ENCODE assay signal across 14 mouse cellular contexts in the genomic region with DNA sequence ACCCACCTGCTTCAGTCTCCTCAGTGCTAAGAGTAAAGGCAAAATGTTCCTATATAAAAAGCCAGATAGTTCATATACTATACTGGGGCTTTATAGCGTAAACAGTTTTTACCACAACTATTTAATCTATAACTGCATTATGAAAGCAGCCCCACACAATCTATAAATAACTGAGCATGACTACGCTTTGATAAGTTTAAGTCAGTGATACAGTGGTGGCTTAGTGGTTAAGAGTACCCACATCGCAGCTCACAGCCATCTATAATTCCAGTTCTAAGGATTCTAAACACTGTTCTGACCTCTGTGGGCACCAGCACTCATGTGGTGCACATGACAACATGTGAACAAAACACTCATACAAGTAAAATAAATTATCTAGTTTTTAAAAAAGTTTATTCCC.
"Had no signal": no experiment of that assay in that cellular context is flagged by ENCODE, and none has a peak within 500 bp of the region (broad histone marks: within the 10 kb centered on the region; RNA-seq: fewer than 3 reads in every experiment).

No protein-coding gene starts in this region.

- H3K27me3 ChIP-seq: limb, embryonic 12.5 days; lung, embryonic 15.5 days; neural tube, embryonic 15.5 days had no signal

- H3K4me3 ChIP-seq: layer of hippocampus, adult 2 months; limb, embryonic 12.5 days; lung, embryonic 15.5 days; myocyte; neural tube, embryonic 15.5 days had no signal

- H3K27ac ChIP-seq: layer of hippocampus, adult 2 months; limb, embryonic 12.5 days; lung, embryonic 15.5 days; neural tube, embryonic 15.5 days; stomach, postnatal 0 days had no signal

- H3K9me3 ChIP-seq: limb, embryonic 12.5 days; lung, embryonic 15.5 days; neural tube, embryonic 15.5 days had no signal

- ATAC-seq: intestine, embryonic 16.5 days had no signal

- H3K4me1 ChIP-seq: limb, embryonic 12.5 days; lung, embryonic 15.5 days; neural tube, embryonic 15.5 days had no signal

- H3K4me2 ChIP-seq: limb, embryonic 12.5 days; lung, embryonic 15.5 days; neural tube, embryonic 15.5 days had no signal

- H3K9ac ChIP-seq: limb, embryonic 12.5 days; lung, embryonic 15.5 days; neural tube, embryonic 15.5 days had no signal

- DNase-seq: kidney, adult 8-10 months; kidney, postnatal 10 days; kidney, postnatal 4 days; midbrain, embryonic 14.5 days; right cerebral cortex, adult 18-20 months; right cerebral cortex, postnatal 25 days; thymus, postnatal 4 days had no signal
